Mouse (Mus musculus) frontal cortex, postnatal 36 days (tissue): Measurements from ENCODE around the gene Ephx1.

Experiments used
- DNase-seq, 2 experiments: peaks; one replicate each; pipeline ENCODE4 v3.0.0; 2022; ENCODE audit warnings: low spot score in 2 of 2

Ephx1 gene

GRCm38 (mm10) chr1:180976110-180976679, 44.5 kb downstream of the Ephx1 start:
- no peak for DNase-seq

- peak in 1 of 2 experiments; percentile 30 for DNase-seq
Observed at GRCm38 (mm10) chr1:180974126-180974746, 46.5 kb downstream of the Ephx1 start.

GRCm38 (mm10) chr1:180972941-180973340, 47.8 kb downstream of the Ephx1 start:
- DNase-seq: no peak

- no peak for DNase-seq
Observed at GRCm38 (mm10) chr1:180967261-180967660, 53.4 kb downstream of the Ephx1 start.

- DNase-seq: no peak
Observed at GRCm38 (mm10) chr1:180966542-180966941, 54.2 kb downstream of the Ephx1 start.

- no peak for DNase-seq
Observed at GRCm38 (mm10) chr1:180965786-180966185, 54.9 kb downstream of the Ephx1 start.

GRCm38 (mm10) chr1:180958797-180959196, 61.9 kb downstream of the Ephx1 start:
- no peak for DNase-seq

GRCm38 (mm10) chr1:180957989-180958388, 62.7 kb downstream of the Ephx1 start:
- DNase-seq: no peak

- no peak for DNase-seq
Observed at GRCm38 (mm10) chr1:180956973-180957381, 63.7 kb downstream of the Ephx1 start.

- DNase-seq: no peak
Observed at GRCm38 (mm10) chr1:180956401-180956800, 64.3 kb downstream of the Ephx1 start.

- DNase-seq: no peak
Observed at GRCm38 (mm10) chr1:180952808-180953207, 67.9 kb downstream of the Ephx1 start.

GRCm38 (mm10) chr1:180952085-180952746, 68.5 kb downstream of the Ephx1 start:
- no peak for DNase-seq

- no peak for DNase-seq
Observed at GRCm38 (mm10) chr1:180946448-180946847, 74.3 kb downstream of the Ephx1 start.

GRCm38 (mm10) chr1:180945001-180945980, 75.4 kb downstream of the Ephx1 start:
- no peak for DNase-seq

- no peak for DNase-seq
Observed at GRCm38 (mm10) chr1:180944553-180944952, 76.2 kb downstream of the Ephx1 start.

- DNase-seq: no peak
Observed at GRCm38 (mm10) chr1:180943896-180944295, 76.8 kb downstream of the Ephx1 start.

GRCm38 (mm10) chr1:180943032-180943644, 77.6 kb downstream of the Ephx1 start:
- DNase-seq: no peak

- DNase-seq: peak; percentile 21 to 31
Observed at GRCm38 (mm10) chr1:180942166-180943031, 78.3 kb downstream of the Ephx1 start, which contains the start of gene Tmem63a. Gene Tmem63a (plus strand): TSS chr1:180942344.

- DNase-seq: no peak
Observed at GRCm38 (mm10) chr1:180941726-180942125, 79.0 kb downstream of the Ephx1 start.

- DNase-seq: no peak
Observed at GRCm38 (mm10) chr1:180940776-180941460, 79.8 kb downstream of the Ephx1 start.
